Mouse (Mus musculus) CH12.LX (cell line): ENCODE data around the gene C77080.

Experiments
- E2F4 ChIP-seq: IDR thresholded peaks from 2 replicates; pipeline ENCODE4 v1.6.1; 2011; ENCODE audit warnings: low read depth, low read length, improper control_type of control experiment; ENCODE audit not compliant: insufficient replicate concordance
- ETS1 ChIP-seq: conservative IDR thresholded peaks from 2 replicates; pipeline ENCODE4 v1.6.1; 2012; ENCODE audit warnings: low read depth, mild to moderate bottlenecking, inconsistent platforms, low read length, improper control_type of control experiment, moderate library complexity
- MYC ChIP-seq: IDR thresholded peaks from 2 replicates; pipeline ENCODE4 v1.6.1; 2011; ENCODE audit warnings: low read depth, mild to moderate bottlenecking, improper control_type of control experiment, low read length
- POLR2A ChIP-seq: IDR thresholded peaks from 2 replicates; pipeline ENCODE4 v1.6.1; 2011; ENCODE audit warnings: low read depth, mild to moderate bottlenecking, improper control_type of control experiment, low read length
- RCOR1 ChIP-seq: conservative IDR thresholded peaks from 2 replicates; pipeline ENCODE4 v1.6.1; 2012; ENCODE audit warnings: low read depth, mild to moderate bottlenecking, inconsistent platforms, low read length, improper control_type of control experiment
- TCF12 ChIP-seq: IDR thresholded peaks from 2 replicates; pipeline ENCODE4 v1.6.1; 2014; ENCODE audit warnings: low read depth, mild to moderate bottlenecking, inconsistent platforms, low read length, improper control_type of control experiment

DNA sequence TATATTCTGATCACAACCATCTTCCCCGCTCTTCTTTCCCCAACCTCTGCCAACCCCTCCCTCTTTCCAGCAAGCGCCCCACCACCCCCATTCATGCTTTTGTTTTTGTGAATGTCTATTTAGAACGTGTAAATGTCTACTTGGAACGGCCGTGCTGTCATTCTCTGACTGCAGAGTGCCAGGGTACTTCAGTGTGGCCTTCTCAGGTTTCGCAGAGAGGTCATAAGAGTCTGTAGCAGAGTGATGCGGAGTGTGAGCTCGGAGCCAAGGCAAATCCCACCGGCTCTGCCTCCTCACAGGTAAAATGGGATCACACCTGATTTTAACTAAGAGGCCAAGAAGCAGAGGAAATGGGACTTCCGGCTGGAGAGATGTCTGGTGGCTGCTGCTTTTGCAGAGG lies 37.9 kb upstream of the C77080 start:
- no peak for TF ChIP-seq MYC
- no peak for TF ChIP-seq POLR2A
- TF ChIP-seq ETS1 = no peak
- no peak for TF ChIP-seq TCF12
- TF ChIP-seq E2F4 = no peak
- no peak for TF ChIP-seq RCOR1
